Mouse (Mus musculus) stomach, embryonic 16.5 days (tissue): ENCODE data around the gene Cfap298. TPM values are rescaled to one million over a fixed set of nuclear protein-coding genes. Genes with fewer than 3 reads are reported as not detected.

Experiments
- ATAC-seq: fragments of 200-750 bp; cut with Nextera tagmentation; 2 replicates; pipeline ENCODE4 v1.8.0; 2017; ENCODE audit warnings: moderate number of reproducible peaks, moderate TSS enrichment; ENCODE audit not compliant: insufficient read depth, low FRiP score
- H3K27ac ChIP-seq: fragments of 300-500 bp; sonication (generic); 2 replicates; pipeline ENCODE4 v1.5.1; 2014; ENCODE audit warnings: low read length
- H3K27me3 ChIP-seq: fragments of 300-500 bp; sonication (generic); 2 replicates; pipeline ENCODE4 v1.6.1; 2014; ENCODE audit warnings: low read length, control low read depth, mixed read lengths; ENCODE audit not compliant: control insufficient read depth, insufficient read depth
- H3K36me3 ChIP-seq: fragments of 300-500 bp; sonication (generic); 2 replicates; pipeline ENCODE4 v1.6.1; 2014; ENCODE audit warnings: low read length; ENCODE audit not compliant: control insufficient read depth, insufficient read depth
- H3K4me1 ChIP-seq: fragments of 300-500 bp; sonication (generic); 2 replicates; pipeline ENCODE4 v1.6.1; 2014; ENCODE audit warnings: low read length, control low read depth, mixed read lengths; ENCODE audit not compliant: control insufficient read depth, insufficient read depth
- H3K4me2 ChIP-seq: fragments of 300-500 bp; sonication (generic); 2 replicates; pipeline ENCODE4 v1.6.1; 2014; ENCODE audit warnings: low read depth, low read length, mixed read lengths
- H3K4me3 ChIP-seq: fragments of 300-500 bp; sonication (generic); replicated peaks from 2 replicates; pipeline ENCODE4 v1.5.1; 2014; ENCODE audit warnings: mild to moderate bottlenecking, low read length
- H3K9ac ChIP-seq: fragments of 300-500 bp; sonication (generic); 2 replicates; pipeline ENCODE4 v1.6.1; 2014; ENCODE audit warnings: low read length
- H3K9me3 ChIP-seq: fragments of 300-500 bp; sonication (generic); replicated peaks from 2 replicates; pipeline ENCODE4 v1.6.1; 2016; ENCODE audit warnings: low read length, control low read depth; ENCODE audit not compliant: control insufficient read depth
- WGBS: fragments of 180-500 bp; shearing (Covaris S2); extraction: QIAGEN DNeasy Blood & Tissue Kit; methylation state at CpG from one replicate; pipeline ENCODE4 v1.1.7; 2014; 5-methylcytosine and 5-hydroxymethylcytosine counted together
- polyA plus RNA-seq: library from polyadenylated mRNA; unstranded; fragments of >200 nt; fragmentation: Nextera tagmentation; extraction: Ambion mirVana; gene quantifications from 2 replicates; pipeline ENCODE4 v1.2.1, GENCODE M21; 2015

Cfap298 gene
- polyA plus RNA-seq, 1 experiment from 2014 or later, result 35.1 TPM

- Histone ChIP-seq H3K36me3 (no peaks in the 10 kb centered on the region), H3K27me3 (no peaks in the 10 kb centered on the region), H3K27ac (no peak overlapping the region), H3K4me1 (no peaks in the 10 kb centered on the region), H3K9ac (no peak overlapping the region), H3K9me3 (no peaks in the 10 kb centered on the region), H3K4me3 (no peak overlapping the region), H3K4me2 (no peak overlapping the region)
- no peak for ATAC-seq
- WGBS, result 45% methylated on average over 10 of the region's 10 CpGs
These were observed 13.3 kb downstream of the Cfap298 start for GRCm38 (mm10) chr16:90921471-90922159.

GRCm38 (mm10) chr16:90917156-90917555 lies 17.8 kb downstream of the Cfap298 start:
- H3K4me2 ChIP-seq, result no peak overlapping the region
- no peak overlapping the region for H3K27ac ChIP-seq

GRCm38 (mm10) chr16:90916040-90916481 lies 18.9 kb downstream of the Cfap298 start:
- Histone ChIP-seq H3K27me3 (no peaks in the 10 kb centered on the region), H3K4me1 (no peaks in the 10 kb centered on the region), H3K4me3 (no peak overlapping the region), H3K9ac (no peak overlapping the region), H3K36me3 (no peaks in the 10 kb centered on the region), H3K27ac (0 out of 2 replicates have a peak overlapping the region, but pooled peaks have one; percentile 34), H3K4me2 (peak overlapping the region; percentile 3; the same call in 1 of the 2 replicates), H3K9me3 (no peaks in the 10 kb centered on the region)
- WGBS, result 27% methylated on average over 12 of the region's 12 CpGs
- ATAC-seq, result peak; percentile 47

More at GRCm38 (mm10) chr16:90917156-90917555, 17.8 kb downstream of the Cfap298 start:
- WGBS, result 79% methylated on average over 8 of the region's 8 CpGs
- Histone ChIP-seq H3K27me3 (no peaks in the 10 kb centered on the region), H3K9me3 (no peaks in the 10 kb centered on the region), H3K4me3 (no peak overlapping the region), H3K36me3 (no peaks in the 10 kb centered on the region), H3K9ac (no peak overlapping the region), H3K4me1 (no peaks in the 10 kb centered on the region)
- ATAC-seq, result no peak

GRCm38 (mm10) chr16:90911766-90912165 lies 23.1 kb downstream of the Cfap298 start:
- no peak for ATAC-seq
- Histone ChIP-seq H3K27me3 (no peaks in the 10 kb centered on the region), H3K36me3 (no peaks in the 10 kb centered on the region), H3K9ac (no peak overlapping the region), H3K27ac (no peak overlapping the region), H3K4me1 (no peaks in the 10 kb centered on the region), H3K4me2 (no peak overlapping the region), H3K9me3 (no peaks in the 10 kb centered on the region), H3K4me3 (no peak overlapping the region)
- WGBS, result 90% methylated on average over 13 of the region's 13 CpGs

- WGBS, result 75% methylated on average over 17 of the region's 17 CpGs
- no peak for ATAC-seq
- Histone ChIP-seq H3K4me3 (no peak overlapping the region), H3K4me2 (no peak overlapping the region), H3K9me3 (no peaks in the 10 kb centered on the region), H3K4me1 (no peaks in the 10 kb centered on the region), H3K36me3 (no peaks in the 10 kb centered on the region), H3K27ac (no peak overlapping the region), H3K9ac (no peak overlapping the region), H3K27me3 (no peaks in the 10 kb centered on the region)
These were observed 23.9 kb downstream of the Cfap298 start for GRCm38 (mm10) chr16:90910855-90911533.

GRCm38 (mm10) chr16:90907250-90907649 lies 27.7 kb downstream of the Cfap298 start:
- no peak for ATAC-seq
- Histone ChIP-seq H3K36me3 (no peaks in the 10 kb centered on the region), H3K4me2 (no peak overlapping the region), H3K9me3 (no peaks in the 10 kb centered on the region), H3K9ac (no peak overlapping the region), H3K27ac (no peak overlapping the region), H3K4me3 (no peak overlapping the region), H3K4me1 (no peaks in the 10 kb centered on the region), H3K27me3 (no peaks in the 10 kb centered on the region)
- 64% methylated on average over 7 of the region's 7 CpGs for WGBS

- no peaks in the 10 kb centered on the region for H3K9me3 ChIP-seq
- H3K4me2 ChIP-seq, result no peak overlapping the region
- H3K4me1 ChIP-seq, result no peaks in the 10 kb centered on the region
- H3K4me3 ChIP-seq, result no peak overlapping the region
- H3K27ac ChIP-seq, result no peak overlapping the region
- 40% methylated on average over 5 of the region's 5 CpGs for WGBS
- no peaks in the 10 kb centered on the region for H3K36me3 ChIP-seq
- no peaks in the 10 kb centered on the region for H3K27me3 ChIP-seq
- no peak for ATAC-seq
- no peak overlapping the region for H3K9ac ChIP-seq
These were observed 31.6 kb downstream of the Cfap298 start for GRCm38 (mm10) chr16:90903300-90903699.

- ATAC-seq, result no peak
- H3K9me3 ChIP-seq, result no peaks in the 10 kb centered on the region
- no peak overlapping the region for H3K4me2 ChIP-seq
- no peak overlapping the region for H3K9ac ChIP-seq
- 56% methylated on average over 4 of the region's 4 CpGs for WGBS
- no peaks in the 10 kb centered on the region for H3K4me1 ChIP-seq
- H3K27me3 ChIP-seq, result no peaks in the 10 kb centered on the region
- H3K36me3 ChIP-seq, result no peaks in the 10 kb centered on the region
- no peak overlapping the region for H3K4me3 ChIP-seq
- no peak overlapping the region for H3K27ac ChIP-seq
These were observed 33.5 kb downstream of the Cfap298 start for GRCm38 (mm10) chr16:90901364-90901763.

- no peaks in the 10 kb centered on the region for H3K27me3 ChIP-seq
- no peak overlapping the region for H3K4me2 ChIP-seq
- H3K27ac ChIP-seq, result no peak overlapping the region
- no peak for ATAC-seq
- no peaks in the 10 kb centered on the region for H3K4me1 ChIP-seq
- 28% methylated on average over 12 of the region's 12 CpGs for WGBS
- H3K4me3 ChIP-seq, result no peak overlapping the region
- H3K9me3 ChIP-seq, result no peaks in the 10 kb centered on the region
- no peaks in the 10 kb centered on the region for H3K36me3 ChIP-seq
- H3K9ac ChIP-seq, result no peak overlapping the region
These were observed 35.4 kb downstream of the Cfap298 start for GRCm38 (mm10) chr16:90899498-90899897.
